Mouse (Mus musculus): ENCODE data around the gene Acap3.

Acap3 gene

GRCm38 (mm10) chr4:155891551-155892001 is at the start of gene Acap3, which contains the start of gene Pusl1:
TSS of gene Acap3 (plus strand) at chr4:155891822.
TSS of gene Pusl1 (minus strand) at chr4:155891781.
- DNase-seq, result peak; percentile 98

GRCm38 (mm10) chr4:155843231-155843630 is 48.4 kb upstream of the Acap3 start:
- no peak for DNase-seq

DNA sequence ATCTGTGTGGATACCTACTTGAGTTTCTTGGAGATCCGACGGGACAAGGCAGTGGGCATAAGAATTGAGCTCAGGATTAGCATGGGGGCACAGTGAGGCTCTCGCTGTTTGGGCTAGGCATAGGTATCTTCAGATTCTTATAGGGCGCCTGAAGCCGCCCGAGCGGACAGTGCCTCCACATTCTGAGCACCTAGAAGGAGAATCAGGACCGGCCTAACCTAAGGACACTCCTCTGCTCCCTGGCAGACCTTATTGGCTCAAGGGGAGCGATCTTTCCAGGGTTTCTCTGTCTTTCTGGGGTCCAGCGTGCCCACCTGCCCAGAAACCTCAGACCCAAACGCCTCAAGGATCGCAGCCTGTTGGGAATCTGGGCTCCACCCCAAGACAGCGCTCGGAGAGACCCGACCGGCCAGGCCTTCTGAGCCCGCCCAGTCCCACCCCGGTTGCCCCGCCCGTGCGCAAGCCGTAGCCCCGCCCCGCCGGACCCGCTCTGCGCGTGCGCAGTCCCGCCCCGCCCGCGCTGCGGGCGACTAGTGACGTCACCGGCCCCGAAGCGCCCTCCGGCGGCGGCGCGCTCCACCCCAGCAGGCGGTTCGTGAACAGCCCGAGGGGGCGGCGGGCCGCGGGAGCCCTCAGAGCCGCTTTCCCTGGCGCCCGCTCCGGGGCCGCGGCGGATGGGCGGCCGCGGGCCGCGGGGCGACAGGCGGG is 44.6 kb upstream of the Acap3 start, which contains the start of gene Dvl1:
Dvl1 (plus strand) TSS at position 532 of the 708 bp plus-strand sequence.
- peak; percentile 93 for DNase-seq

DNA sequence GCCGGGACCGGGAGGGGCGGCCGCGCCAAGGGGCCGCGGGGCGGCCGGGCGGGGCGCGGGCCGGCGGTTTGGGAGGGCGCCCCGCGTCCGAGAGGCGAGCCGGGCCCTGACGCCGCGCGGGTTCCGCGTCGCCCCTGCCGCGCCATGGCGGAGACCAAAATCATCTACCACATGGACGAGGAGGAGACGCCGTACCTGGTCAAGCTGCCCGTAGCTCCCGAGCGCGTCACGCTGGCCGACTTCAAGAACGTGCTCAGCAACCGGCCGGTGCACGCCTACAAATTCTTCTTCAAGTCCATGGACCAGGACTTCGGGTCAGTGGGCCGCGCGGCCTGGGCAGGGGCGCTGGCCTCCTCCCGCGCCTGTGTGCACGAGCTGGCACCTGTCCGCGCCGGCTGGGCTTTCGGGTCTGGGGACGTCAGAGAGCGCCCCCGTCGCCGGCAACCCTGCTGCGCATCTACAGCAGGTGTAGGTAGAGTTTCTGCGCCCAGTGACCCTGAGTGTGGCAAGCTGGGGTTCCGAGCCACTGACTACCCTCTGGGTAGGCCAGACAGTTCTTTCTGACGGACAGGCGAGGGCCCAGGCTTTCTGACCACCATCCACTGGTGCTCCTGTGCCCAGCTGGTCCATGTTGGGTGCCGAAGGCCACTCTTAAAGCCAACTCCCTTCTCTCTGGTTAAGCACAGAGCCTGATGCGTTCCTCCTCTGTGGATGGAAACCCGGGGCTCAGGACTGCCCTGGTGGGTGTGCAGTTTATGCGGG is 43.9 kb upstream of the Acap3 start:
- DNase-seq, result peak; percentile 55

DNA sequence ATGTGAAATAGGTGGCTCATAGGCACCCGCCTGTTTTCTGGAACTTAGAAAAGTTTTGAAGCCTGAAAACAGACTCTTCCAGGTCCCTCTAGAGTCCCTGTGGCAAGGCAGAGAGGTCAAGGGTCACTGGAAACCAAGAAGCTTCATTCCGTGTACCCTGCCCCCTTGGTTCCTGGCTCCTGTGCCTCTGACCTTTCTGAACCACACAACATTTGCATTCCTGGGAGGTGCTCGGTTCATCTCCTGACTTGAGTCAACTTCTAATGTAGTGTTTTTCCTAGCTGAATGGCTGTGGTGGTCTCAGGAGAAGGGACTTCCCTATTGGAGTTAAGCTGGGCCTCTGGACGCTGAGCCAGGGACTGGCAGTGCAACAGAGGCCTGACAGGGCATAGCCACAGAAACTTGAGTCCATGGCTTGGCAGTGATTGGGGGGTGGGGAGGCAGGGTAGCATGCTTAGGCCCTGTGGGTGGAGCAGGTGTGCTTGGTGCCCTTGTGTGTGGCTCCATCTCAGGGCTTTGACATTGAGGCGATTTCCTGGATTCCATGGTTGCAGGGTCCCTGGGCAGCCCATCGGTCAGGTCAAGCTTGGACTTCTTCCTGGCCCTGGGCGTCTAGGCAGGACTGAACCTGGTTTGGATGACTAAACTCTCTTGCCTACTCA is 43.1 kb upstream of the Acap3 start:
- no peak for DNase-seq

GRCm38 (mm10) chr4:155849391-155849790 is 42.2 kb upstream of the Acap3 start:
- DNase-seq, result no peak

GRCm38 (mm10) chr4:155849792-155850451 is 41.7 kb upstream of the Acap3 start:
- no peak for DNase-seq

GRCm38 (mm10) chr4:155851368-155851767 is 40.3 kb upstream of the Acap3 start:
- DNase-seq, result no peak

GRCm38 (mm10) chr4:155851951-155852411 is 39.6 kb upstream of the Acap3 start:
- DNase-seq, result no peak

DNA sequence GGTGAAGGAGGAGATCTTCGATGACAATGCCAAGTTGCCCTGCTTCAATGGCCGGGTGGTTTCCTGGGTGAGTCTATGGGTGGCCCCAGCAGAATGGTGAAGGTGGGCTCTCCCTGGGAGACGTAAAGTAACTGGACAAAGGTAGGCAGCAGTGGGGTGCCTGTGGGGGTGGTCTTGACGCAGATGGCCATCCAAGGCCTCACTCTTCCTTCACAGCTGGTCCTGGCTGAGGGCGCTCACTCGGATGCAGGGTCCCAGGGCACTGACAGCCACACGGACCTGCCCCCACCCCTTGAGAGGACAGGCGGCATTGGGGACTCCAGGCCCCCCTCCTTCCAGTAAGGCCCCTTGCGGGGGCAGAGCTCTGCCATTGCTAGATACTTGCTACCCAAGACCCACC is 38.2 kb upstream of the Acap3 start:
- no peak for DNase-seq

DNA sequence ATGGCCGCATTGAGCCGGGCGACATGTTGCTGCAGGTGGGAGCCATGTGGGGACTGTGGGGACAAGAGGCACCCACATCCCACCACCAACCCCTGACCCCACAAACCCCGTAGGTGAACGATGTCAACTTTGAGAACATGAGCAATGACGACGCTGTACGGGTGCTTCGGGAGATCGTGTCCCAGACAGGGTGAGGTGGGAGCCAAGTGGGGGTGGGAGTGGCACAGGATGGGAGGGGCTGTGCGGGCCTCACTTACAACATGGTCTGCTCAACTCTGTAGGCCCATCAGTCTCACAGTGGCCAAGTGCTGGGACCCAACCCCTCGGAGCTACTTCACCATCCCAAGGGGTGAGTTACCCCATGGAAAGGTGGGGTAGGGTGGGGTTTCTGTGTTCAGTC is 36.6 kb upstream of the Acap3 start:
- no peak for DNase-seq

DNA sequence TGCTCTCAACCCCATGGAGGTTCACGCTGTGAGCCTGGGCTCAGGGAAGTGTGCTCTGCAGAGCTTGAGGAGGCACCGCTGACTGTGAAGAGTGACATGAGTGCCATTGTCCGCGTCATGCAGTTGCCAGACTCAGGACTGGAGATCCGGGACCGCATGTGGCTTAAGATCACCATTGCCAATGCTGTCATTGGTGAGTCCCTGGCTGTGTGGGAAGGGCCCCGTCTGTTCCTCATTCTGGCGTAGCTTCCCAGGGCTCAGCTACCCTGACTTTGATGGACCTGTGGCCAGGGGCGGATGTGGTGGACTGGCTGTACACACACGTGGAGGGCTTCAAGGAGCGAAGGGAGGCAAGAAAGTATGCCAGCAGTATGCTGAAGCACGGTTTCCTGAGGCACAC is 35.6 kb upstream of the Acap3 start:
- no peak for DNase-seq

- no peak for DNase-seq
Measured at GRCm38 (mm10) chr4:155856881-155857280, 34.7 kb upstream of the Acap3 start.

DNA sequence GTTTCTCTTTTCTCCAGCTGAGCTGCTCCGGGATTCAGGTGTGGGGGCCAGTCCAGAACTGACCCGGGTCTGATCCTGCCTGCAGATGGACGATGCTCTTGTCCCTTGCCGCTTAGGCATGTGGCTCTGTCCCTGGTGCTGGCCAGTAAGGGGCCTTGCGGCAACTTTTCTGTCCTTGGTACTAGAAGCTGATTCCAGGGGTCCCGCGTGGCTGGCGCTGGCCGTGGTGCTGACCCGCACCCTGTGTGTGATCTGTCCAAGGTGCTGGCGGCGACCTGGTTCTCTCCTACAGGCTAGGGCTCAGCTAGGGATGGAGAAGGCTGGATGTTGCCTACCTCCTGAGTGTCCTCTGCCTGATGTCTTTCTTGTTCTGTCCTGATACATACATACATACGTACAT is 32.3 kb upstream of the Acap3 start:
- peak; percentile 85 for DNase-seq

DNA sequence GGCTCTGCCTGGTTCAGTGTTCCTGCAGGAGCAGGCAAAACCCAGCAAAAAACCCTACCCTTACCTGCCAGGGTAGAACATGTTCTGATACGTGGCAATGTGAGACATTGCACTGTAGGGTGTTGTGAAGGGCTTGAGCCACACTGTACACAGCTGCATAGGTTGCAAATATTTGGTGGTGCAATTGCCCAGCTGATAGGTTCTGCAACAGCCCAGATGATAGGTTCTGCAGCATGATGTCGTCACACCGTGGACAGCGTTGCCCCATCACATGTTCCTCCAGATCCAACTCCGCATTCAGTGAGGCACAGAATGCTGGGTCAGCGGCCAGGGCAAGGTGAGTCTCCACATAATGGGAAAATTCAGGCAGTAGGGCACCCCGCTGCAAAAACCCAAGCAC is 29.8 kb upstream of the Acap3 start:
- DNase-seq, result no peak

DNA sequence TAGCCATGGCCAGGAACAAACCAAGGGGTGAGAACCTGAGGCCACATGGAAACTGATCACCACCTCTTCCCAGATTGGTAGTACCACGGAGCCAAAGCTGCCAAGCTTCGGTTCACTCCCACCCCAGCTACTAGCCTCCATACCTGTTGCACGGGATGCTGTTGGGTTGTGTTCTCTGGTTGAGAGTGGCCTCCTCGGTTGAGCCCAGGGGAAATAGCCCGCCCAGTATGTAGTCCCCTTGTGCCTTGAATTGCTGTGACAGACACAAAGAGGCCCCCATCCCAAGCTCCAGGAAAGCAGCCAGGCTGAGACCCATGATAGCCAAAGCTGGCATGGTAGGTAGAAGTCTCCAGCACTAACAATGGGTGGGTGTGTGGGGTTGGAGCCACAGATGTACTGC is 28.6 kb upstream of the Acap3 start, which contains the start of gene Tas1r3:
Tas1r3 (minus strand) TSS at position 362 of the 400 bp plus-strand sequence.
- DNase-seq, result no peak

GRCm38 (mm10) chr4:155868614-155869298 is 22.9 kb upstream of the Acap3 start:
- no peak for DNase-seq

DNA sequence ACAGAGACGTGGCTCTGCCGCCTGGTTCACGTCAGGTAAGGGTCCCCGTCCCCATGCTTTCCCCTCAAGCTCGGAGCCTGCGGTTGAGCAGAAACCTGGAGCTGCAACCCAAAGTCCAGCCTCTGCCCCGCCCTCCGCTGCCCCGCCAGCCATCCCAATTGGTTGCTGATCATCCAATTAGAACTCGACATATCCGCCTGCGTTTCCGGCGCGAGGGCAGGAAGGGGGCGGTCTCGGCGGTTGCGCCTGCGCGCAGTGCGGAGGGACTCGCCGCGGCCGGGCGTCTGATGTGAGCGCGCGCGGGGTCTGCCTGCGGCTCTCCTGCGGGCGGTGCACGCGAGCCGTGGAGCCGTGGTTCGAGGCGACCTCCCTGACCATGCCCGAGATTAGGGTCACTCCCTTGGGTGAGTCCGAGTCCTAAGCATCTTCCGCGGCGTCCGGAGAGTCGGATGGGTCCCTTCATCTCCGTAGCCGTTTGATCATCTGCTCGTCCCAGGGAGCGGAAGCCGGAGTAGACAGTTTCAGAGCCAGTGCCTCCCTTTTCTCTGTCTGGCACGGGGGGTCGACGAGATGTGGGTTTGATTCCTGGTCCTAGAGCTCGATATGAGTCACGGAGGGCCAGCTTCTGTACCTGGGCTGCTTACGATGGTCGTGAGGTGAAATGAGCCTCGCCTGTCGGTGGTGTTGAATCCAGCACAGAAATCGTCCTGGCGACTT is 22.1 kb upstream of the Acap3 start, which contains the start of the genes Cptp and Ints11:
Cptp (minus strand) TSS at position 124 of the 717 bp plus-strand sequence.
Ints11 (plus strand) TSS at position 230 of the 717 bp plus-strand sequence.
- peak; percentile 97 for DNase-seq

GRCm38 (mm10) chr4:155871404-155871803 is 20.2 kb upstream of the Acap3 start:
- no peak for DNase-seq

- no peak for DNase-seq
Measured at GRCm38 (mm10) chr4:155883587-155883986, 8.0 kb upstream of the Acap3 start.

DNA sequence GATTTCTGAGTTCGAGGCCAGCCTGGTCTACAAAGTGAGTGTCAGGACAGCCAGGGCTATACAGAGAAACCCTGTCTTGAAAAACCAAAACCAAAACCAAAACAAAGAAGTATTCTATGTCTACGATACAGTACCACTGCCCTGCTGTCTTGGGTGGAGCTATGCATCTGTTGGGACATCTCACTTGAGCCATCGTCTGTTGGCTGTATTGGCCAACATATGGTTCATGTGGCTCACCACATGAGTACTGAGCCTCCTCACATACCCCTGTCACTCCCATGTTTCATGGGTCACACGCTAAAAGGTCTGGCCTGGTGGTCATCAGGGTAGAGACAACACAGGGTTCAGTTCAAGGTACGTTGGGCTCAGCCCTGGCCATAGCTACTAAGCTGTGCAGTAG is 5.3 kb upstream of the Acap3 start:
- DNase-seq, result no peak
